Mouse (Mus musculus): ENCODE measurements around the gene Rhbdl1.

DNA sequence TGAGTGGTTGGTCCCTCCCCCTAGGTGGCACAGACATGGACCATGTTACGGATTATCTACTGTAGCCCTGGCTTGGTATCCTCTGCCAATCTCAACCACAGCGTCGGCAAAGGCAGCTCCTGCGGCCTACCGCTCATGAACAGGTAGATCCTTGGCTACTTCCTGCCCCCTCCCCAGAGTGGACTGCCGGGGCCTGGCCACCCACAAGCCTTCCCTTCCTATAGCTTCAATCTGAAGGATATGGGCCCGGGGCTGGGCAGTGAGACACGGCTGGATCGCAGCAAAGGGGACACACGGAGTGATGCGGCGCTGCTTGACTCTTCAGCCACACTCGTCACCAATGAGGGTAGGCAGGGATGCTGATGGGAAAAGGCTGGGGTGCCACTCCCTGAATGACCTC lies 10.1 kb downstream of the Rhbdl1 start:
- TF ChIP-seq CTCF (IDR thresholded peaks at IDR 0.05; ENCODE audit: low read depth, low read length) = no peak
- TF ChIP-seq POLR2A (IDR thresholded peaks at IDR 0.05; ENCODE audit: extremely low read depth, insufficient read depth, low read length) = no peak

Data from liver, adult 2 months (tissue).